Mouse (Mus musculus): ENCODE results near the gene Gm40193.

GRCm38 (mm10) chr11:70557545-70557944, 24.8 kb upstream of the Gm40193 start:
- no peak for TF ChIP-seq CTCF (IDR thresholded peaks at IDR 0.05; ENCODE audit: extremely low read depth, insufficient read depth, low read length)
- no peak for TF ChIP-seq POLR2A (IDR thresholded peaks at IDR 0.05; ENCODE audit: extremely low read depth, insufficient read depth, low read length)

All from cortical plate, adult 2 months (tissue).